Mouse (Mus musculus) ES-E14 (cell line): ENCODE data around the gene Lrp2bp. TPM values are rescaled to one million over a fixed set of nuclear protein-coding genes. Genes with fewer than 3 reads are reported as not detected.

Experiments
- DNase-seq: peaks from one replicate; pipeline ENCODE4 v3.0.0-alpha.2; 2013; ENCODE audit warnings: low read depth, low spot score
- H3K27ac ChIP-seq: 2 replicates; pipeline ENCODE4 v1.5.1; 2012; ENCODE audit warnings: low read depth, mild to moderate bottlenecking, low read length, moderate library complexity, mixed read lengths; ENCODE audit not compliant: poor library complexity, insufficient read depth, severe bottlenecking
- H3K36me3 ChIP-seq: 2 replicates; pipeline ENCODE4 v1.6.1; 2012; ENCODE audit warnings: mild to moderate bottlenecking, low read length, moderate library complexity, mixed read lengths; ENCODE audit not compliant: control insufficient read depth, poor library complexity, insufficient read depth, severe bottlenecking
- H3K4me1 ChIP-seq, 2 experiments: fragments of 150-350 bp in 1 of 2; sonication (generic) in 1 of 2; 2 replicates each; pipeline ENCODE4 v1.6.1; 2012; ENCODE audit warnings: low read length in 2 of 2, mild to moderate bottlenecking in 1 of 2, mixed read lengths in 1 of 2; ENCODE audit not compliant: control insufficient read depth in 2 of 2, insufficient read depth in 2 of 2, poor library complexity in 1 of 2
- H3K4me3 ChIP-seq, 2 experiments: fragments of 150-350 bp in 1 of 2; sonication (generic) in 1 of 2; 2 replicates each; pipeline ENCODE4 v1.5.1; 2012; ENCODE audit warnings: low read length in 2 of 2, low read depth in 1 of 2, mild to moderate bottlenecking in 1 of 2, mixed read lengths in 1 of 2; ENCODE audit not compliant: insufficient read depth in 1 of 2, poor library complexity in 1 of 2, severe bottlenecking in 1 of 2
- H3K9ac ChIP-seq: 2 replicates; pipeline ENCODE4 v1.6.1; 2012; ENCODE audit warnings: low read depth, mild to moderate bottlenecking, low read length, mixed read lengths; ENCODE audit not compliant: poor library complexity, insufficient read depth, severe bottlenecking
- H3K9me3 ChIP-seq: fragments of 150-350 bp; sonication (generic); 2 replicates; pipeline ENCODE4 v1.6.1; 2012; ENCODE audit warnings: low read depth, mild to moderate bottlenecking, low read length; ENCODE audit not compliant: control insufficient read depth, insufficient read depth
- CHD2 ChIP-seq: IDR thresholded peaks from 2 replicates; pipeline ENCODE4 v1.6.1; 2014; ENCODE audit warnings: mild to moderate bottlenecking, low read depth, low read length, inconsistent platforms
- HCFC1 ChIP-seq: IDR thresholded peaks from 2 replicates; pipeline ENCODE4 v1.6.1; 2012; ENCODE audit warnings: low read length, inconsistent platforms, borderline replicate concordance; ENCODE audit not compliant: insufficient read depth
- MAFK ChIP-seq: IDR thresholded peaks from 2 replicates; pipeline ENCODE4 v1.6.1; 2014; ENCODE audit warnings: mild to moderate bottlenecking, low read depth, low read length, inconsistent platforms; ENCODE audit not compliant: insufficient read depth
- ZC3H11A ChIP-seq: IDR thresholded peaks from 2 replicates; pipeline ENCODE4 v1.6.1; 2012; ENCODE audit warnings: low read depth, mild to moderate bottlenecking, inconsistent platforms, low read length, borderline replicate concordance
- ZNF384 ChIP-seq: IDR thresholded peaks from 2 replicates; pipeline ENCODE4 v1.6.1; 2012; ENCODE audit warnings: low read depth, low read length, inconsistent platforms
- in situ Hi-C, 2 experiments: fragments of 600-800 bp; cut with MboI; formaldehyde crosslinking; loops; one replicate each; pipeline ENCODE4 v1.15.1; 2025; ENCODE audit warnings: low sequenced_read_pairs in 2 of 2, inconsistent platforms in 1 of 2; ENCODE audit not compliant: unreplicated experiment in 2 of 2
- total RNA-seq: library from RNA; depleted of rRNA; stranded (reverse); fragments of 300-350 nt; gene quantifications from 2 replicates; pipeline ENCODE4 v1.2.3, GENCODE M21; 2012

Lrp2bp gene
- total RNA-seq, 1 experiment = 0.13 TPM

- Histone ChIP-seq H3K4me1 (0 out of 4 replicates have a peak, but pooled peaks cover 0 to 1% of the 10 kb centered on the region in 2 experiments), H3K36me3 (peaks cover 4% of the 10 kb centered on the region; the same call in 1 of the 2 replicates), H3K27ac (peak overlapping the region; percentile 76; the same call in 1 of the 2 replicates), H3K9me3 (no peaks in the 10 kb centered on the region), H3K9ac (peak overlapping the region; percentile 67), H3K4me3 (peak overlapping the region; percentile 54 to 66)
- DNase-seq = peak; percentile 95
- TF ChIP-seq MAFK (no peak), HCFC1 (0 out of 2 replicates have a peak, but pooled peaks have one; percentile 37), ZNF384 (no peak)
- in situ Hi-C loops = no loop called here
Observed at GRCm38 (mm10) chr8:45999784-46000705, 942 bp downstream of the Lrp2bp start.

- DNase-seq = no peak
- Histone ChIP-seq H3K4me3 (no peak within 1 kb of the TSS), H3K9ac (no peak within 1 kb of the TSS), H3K36me3 (no peaks in the 10 kb centered on the region), H3K27ac (no peak within 1 kb of the TSS), H3K9me3 (no peaks in the 10 kb centered on the region), H3K4me1 (0 out of 4 replicates have a peak, but pooled peaks cover 0 to 2% of the 10 kb centered on the region in 2 experiments)
- in situ Hi-C loops = no loop called here
- no peak for TF ChIP-seq MAFK
- no peak for TF ChIP-seq CHD2
- no peak for TF ChIP-seq ZNF384
- no peak for TF ChIP-seq HCFC1
- no peak for TF ChIP-seq ZC3H11A
Observed at GRCm38 (mm10) chr8:46005596-46005995, 6.5 kb downstream of the Lrp2bp start, which contains the start of gene Ankrd37. Ankrd37 (minus strand) TSS chr8:46005707.

GRCm38 (mm10) chr8:46007050-46007672 lies 8.1 kb downstream of the Lrp2bp start:
- TF ChIP-seq CHD2 (no peak), HCFC1 (no peak), MAFK (no peak), ZC3H11A (no peak), ZNF384 (no peak)
- in situ Hi-C loops = no loop called here
- no peak overlapping the region for H3K9ac ChIP-seq

GRCm38 (mm10) chr8:46010306-46010705 lies 11.2 kb downstream of the Lrp2bp start:
- peak; percentile 6 for DNase-seq
- Histone ChIP-seq H3K4me3 (no peak overlapping the region), H3K9me3 (no peaks in the 10 kb centered on the region), H3K27ac (no peak overlapping the region), H3K9ac (no peak overlapping the region), H3K4me1 (0 out of 4 replicates have a peak, but pooled peaks cover 0 to under 1% of the 10 kb centered on the region in 2 experiments), H3K36me3 (no peaks in the 10 kb centered on the region)
- in situ Hi-C loops = no loop called here
- TF ChIP-seq ZNF384 = peak; percentile 65; the same call in 1 of the 2 replicates
- no peak for TF ChIP-seq HCFC1
- peak; percentile 49; the same call in 1 of the 2 replicates for TF ChIP-seq CHD2
- 0 out of 2 replicates have a peak, but pooled peaks have one; percentile 22 for TF ChIP-seq MAFK

More at GRCm38 (mm10) chr8:46007050-46007672, 8.1 kb downstream of the Lrp2bp start:
- DNase-seq = no peak
- Histone ChIP-seq H3K4me3 (no peak overlapping the region), H3K27ac (no peak overlapping the region), H3K4me1 (0 out of 4 replicates have a peak, but pooled peaks cover 0 to 2% of the 10 kb centered on the region in 2 experiments), H3K9me3 (no peaks in the 10 kb centered on the region), H3K36me3 (no peaks in the 10 kb centered on the region)
